Mouse (Mus musculus): ENCODE measurements around the gene Lgr6.
"Not testable (repeated sequence)": the region's sequence is repeated elsewhere in the genome, so short reads cannot be mapped to it uniquely, and the experiment has no call there.

Lgr6 gene

GRCm38 (mm10) chr1:135128011-135128441, 22.9 kb upstream of the Lgr6 start:
- no peak for DNase-seq (ENCODE audit: low spot score)

GRCm38 (mm10) chr1:135126443-135127027, 21.5 kb upstream of the Lgr6 start:
- DNase-seq (ENCODE audit: low spot score), result no peak

- no peak for DNase-seq (ENCODE audit: low spot score)
These were observed 20.9 kb upstream of the Lgr6 start for GRCm38 (mm10) chr1:135125990-135126389.

GRCm38 (mm10) chr1:135124573-135125363, 19.7 kb upstream of the Lgr6 start:
- no peak for DNase-seq (ENCODE audit: low spot score)

GRCm38 (mm10) chr1:135112661-135113060, 7.6 kb upstream of the Lgr6 start:
- DNase-seq (ENCODE audit: low spot score), result peak; percentile 68

GRCm38 (mm10) chr1:135111271-135111670, 6.2 kb upstream of the Lgr6 start:
- not testable (repeated sequence) for DNase-seq (ENCODE audit: low spot score)

- peak; percentile 90 for DNase-seq (ENCODE audit: low spot score)
These were observed 5.0 kb upstream of the Lgr6 start for GRCm38 (mm10) chr1:135110075-135110474.

- peak; percentile 75 for DNase-seq (ENCODE audit: low spot score)
These were observed 3.5 kb upstream of the Lgr6 start for GRCm38 (mm10) chr1:135108611-135109010.

- peak; percentile 82 for DNase-seq (ENCODE audit: low spot score)
These were observed 875 bp upstream of the Lgr6 start for GRCm38 (mm10) chr1:135105951-135106350.

GRCm38 (mm10) chr1:135100400-135100799, 4.7 kb downstream of the Lgr6 start:
- DNase-seq (ENCODE audit: low spot score), result no peak

GRCm38 (mm10) chr1:135098441-135098840, 6.6 kb downstream of the Lgr6 start:
- no peak for DNase-seq (ENCODE audit: low spot score)

- no peak for DNase-seq (ENCODE audit: low spot score)
These were observed 7.6 kb downstream of the Lgr6 start for GRCm38 (mm10) chr1:135097441-135097840.

- DNase-seq (ENCODE audit: low spot score), result no peak
These were observed 8.8 kb downstream of the Lgr6 start for GRCm38 (mm10) chr1:135096312-135096711.

- no peak for DNase-seq (ENCODE audit: low spot score)
These were observed 9.9 kb downstream of the Lgr6 start for GRCm38 (mm10) chr1:135095189-135095588.

- DNase-seq (ENCODE audit: low spot score), result no peak
These were observed 10.4 kb downstream of the Lgr6 start for GRCm38 (mm10) chr1:135094723-135095122.

- no peak for DNase-seq (ENCODE audit: low spot score)
These were observed 14.2 kb downstream of the Lgr6 start for GRCm38 (mm10) chr1:135090914-135091313.

- DNase-seq (ENCODE audit: low spot score), result no peak
These were observed 15.4 kb downstream of the Lgr6 start for GRCm38 (mm10) chr1:135089626-135090025.

- DNase-seq (ENCODE audit: low spot score), result no peak
These were observed 17.7 kb downstream of the Lgr6 start for GRCm38 (mm10) chr1:135087414-135087813.

GRCm38 (mm10) chr1:135086015-135086414, 19.1 kb downstream of the Lgr6 start:
- no peak for DNase-seq (ENCODE audit: low spot score)

GRCm38 (mm10) chr1:135085296-135085871, 19.7 kb downstream of the Lgr6 start:
- no peak for DNase-seq (ENCODE audit: low spot score)

- DNase-seq (ENCODE audit: low spot score), result peak; percentile 22
These were observed 21.6 kb downstream of the Lgr6 start for GRCm38 (mm10) chr1:135083465-135083864.

- DNase-seq (ENCODE audit: low spot score), result no peak
These were observed 22.8 kb downstream of the Lgr6 start for GRCm38 (mm10) chr1:135082267-135082666.

GRCm38 (mm10) chr1:135079021-135079420, 26.1 kb downstream of the Lgr6 start:
- DNase-seq (ENCODE audit: low spot score), result no peak
